Mouse (Mus musculus): ENCODE data around the gene Myadml2.
A peak's percentile ranks its signal among the peaks of the same experiment; 100 is the strongest.

Myadml2 gene

DNA sequence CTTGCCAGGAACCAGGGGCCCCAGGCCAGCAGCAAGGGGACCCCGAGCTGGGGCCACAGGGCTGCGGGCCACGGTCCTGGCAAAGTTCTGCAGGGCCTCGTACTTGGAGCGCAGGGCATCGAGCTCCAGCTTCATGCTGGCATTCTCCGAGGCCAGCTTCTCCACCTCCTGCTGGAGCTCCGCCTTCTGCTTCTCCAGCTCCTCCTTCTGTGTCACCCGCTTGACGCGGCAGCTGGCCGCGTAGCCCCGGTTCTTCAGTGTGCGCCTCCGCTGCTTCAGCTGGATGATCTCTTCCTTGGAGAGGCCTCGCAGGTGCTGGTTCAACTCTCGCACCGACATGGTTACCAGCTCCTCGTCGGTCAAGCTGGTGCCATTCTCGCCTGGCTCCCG lies 18.6 kb downstream of the Myadml2 start:
- DNase-seq (ENCODE audit: low read depth), result no peak

DNA sequence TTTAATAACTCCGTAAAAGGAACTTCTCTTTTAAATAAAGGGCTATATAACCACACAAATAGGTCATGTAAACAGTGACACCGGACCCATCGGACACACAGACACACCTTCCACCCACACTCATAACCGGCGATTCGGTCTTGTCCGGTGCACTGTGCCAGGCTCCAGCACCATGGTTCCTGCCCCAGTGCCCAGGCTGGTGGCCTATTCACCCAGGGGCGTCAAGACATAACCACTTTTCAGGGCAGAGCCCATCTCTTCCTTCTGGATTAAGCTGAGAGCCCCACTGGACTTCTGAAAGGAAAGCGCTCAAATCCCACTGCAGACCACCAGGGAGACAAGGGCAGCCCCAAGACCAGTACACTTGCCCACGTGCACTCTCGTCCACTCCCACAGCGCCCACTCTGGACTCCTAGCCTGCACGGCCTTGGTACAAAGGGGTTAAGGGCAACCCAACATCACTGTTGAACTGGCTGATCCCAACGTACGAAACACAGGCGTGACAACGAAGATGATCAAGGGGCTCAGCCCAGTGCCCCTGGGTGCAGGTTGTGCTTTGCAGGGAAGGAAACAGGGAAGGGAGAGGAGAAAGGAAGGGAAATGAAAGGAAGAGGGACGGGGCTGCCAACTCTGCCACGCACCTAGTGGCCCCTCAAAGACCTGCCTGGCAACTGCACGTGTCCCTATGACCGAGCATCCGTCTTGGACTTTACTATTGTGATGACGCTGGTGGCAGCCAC lies 19.2 kb downstream of the Myadml2 start:
- no peak for DNase-seq (ENCODE audit: low read depth)

GRCm38 (mm10) chr11:120627468-120628300 lies 20.3 kb downstream of the Myadml2 start:
- no peak for DNase-seq (ENCODE audit: low read depth)

DNA sequence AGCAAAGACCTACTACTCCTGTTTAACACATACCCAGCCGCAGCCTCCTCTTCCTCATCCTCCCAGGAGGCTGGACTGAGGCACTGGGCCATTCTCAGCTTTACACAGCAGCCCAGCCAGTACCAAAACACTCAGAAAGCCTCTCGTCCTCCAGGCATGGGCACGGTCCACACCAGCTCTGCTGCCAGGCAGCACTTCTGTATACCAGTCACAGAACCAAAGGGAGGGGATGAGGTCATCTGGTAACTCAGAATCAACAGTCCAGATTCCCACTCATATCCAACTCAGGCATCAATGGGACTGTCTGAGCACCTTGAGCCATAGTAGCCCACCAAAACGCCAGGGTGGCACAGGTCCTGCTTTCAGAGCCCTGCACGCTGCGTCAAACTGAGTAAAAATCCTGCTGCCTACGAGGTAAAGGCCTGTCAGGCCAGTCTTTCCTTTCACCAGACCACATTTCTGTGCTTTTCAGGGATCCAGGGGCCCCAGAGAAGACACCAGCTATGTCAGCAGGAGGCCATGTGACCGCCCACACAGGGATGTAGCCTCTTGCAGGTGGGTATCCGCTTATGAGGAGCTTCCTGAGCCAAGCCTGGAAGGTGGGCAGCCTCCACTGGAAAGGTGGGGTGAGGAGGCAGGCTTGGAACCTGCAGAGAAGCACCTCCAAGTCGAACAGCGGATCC lies 21.0 kb downstream of the Myadml2 start:
- DNase-seq (ENCODE audit: low read depth), result no peak

DNA sequence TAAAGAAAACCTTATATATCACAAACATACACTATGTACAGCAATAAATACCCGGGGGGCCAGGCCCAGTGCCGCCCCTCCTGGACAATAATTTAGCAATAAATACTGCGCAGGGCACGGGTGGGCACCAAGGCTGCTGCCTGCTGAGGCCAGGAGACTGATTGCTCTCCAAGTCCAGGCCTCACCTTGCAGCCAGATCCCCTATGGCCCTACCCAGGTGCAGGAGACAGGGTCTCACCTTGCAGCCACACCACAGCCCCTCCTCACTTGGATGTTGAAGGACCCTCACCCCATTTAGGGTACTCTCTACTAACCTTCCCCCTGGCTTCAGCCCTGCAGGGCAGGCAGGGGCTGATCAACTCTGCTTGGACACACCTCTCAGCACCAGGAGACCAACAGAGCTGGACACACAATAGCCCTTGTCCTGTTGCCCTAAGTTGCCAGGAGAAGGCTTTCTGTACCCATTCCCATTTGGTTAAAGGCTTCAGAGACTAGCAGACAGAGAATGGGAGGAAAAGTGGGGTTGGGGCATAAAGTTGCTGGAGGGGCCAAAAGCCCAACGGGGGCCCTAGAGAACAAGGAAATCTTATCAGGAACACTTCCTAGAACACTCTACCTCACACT lies 22.7 kb downstream of the Myadml2 start, which contains the start of gene Sirt7:
TSS of gene Sirt7 (minus strand) at position 89 of the 624 bp plus-strand sequence.
- DNase-seq (ENCODE audit: low read depth), result no peak

- DNase-seq (ENCODE audit: low read depth), result no peak
Observed at GRCm38 (mm10) chr11:120624680-120625111, 23.3 kb downstream of the Myadml2 start.

DNA sequence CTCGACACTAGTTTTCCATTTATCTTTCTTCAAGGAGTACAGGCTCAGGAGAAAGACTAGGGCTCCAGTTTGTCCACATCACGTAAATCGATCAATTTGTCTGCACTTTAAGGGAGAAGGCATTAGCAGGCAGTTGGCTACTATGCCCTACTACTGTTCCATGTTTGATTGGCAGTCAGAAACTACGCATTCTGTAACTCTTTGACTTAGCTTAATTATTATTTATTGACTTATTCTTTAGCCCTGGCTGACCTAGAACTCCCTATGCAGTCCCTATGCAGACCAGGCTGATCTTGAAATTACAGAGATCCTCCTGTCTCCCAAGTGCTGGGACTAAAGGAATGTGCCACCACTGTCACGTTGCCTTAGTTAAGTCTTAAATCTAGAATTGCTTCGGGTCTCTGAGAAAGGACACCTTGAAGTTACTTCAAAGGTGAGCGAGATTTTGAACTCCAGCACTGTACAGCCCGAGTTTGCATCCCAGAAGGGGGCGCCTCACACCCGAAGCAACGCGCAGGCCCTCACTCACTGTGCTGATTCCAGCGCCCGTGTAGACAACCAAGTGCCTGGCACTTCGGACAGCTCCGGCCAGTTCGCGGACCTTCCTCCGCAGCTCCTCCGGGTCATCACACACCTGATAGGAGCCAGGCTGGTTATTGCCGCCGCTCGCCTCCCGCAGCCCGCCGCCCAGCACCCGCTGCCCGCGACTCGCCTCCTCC lies 23.8 kb downstream of the Myadml2 start:
- no peak for DNase-seq (ENCODE audit: low read depth)

- no peak for DNase-seq (ENCODE audit: low read depth)
Observed at GRCm38 (mm10) chr11:120622805-120623204, 25.2 kb downstream of the Myadml2 start.

DNA sequence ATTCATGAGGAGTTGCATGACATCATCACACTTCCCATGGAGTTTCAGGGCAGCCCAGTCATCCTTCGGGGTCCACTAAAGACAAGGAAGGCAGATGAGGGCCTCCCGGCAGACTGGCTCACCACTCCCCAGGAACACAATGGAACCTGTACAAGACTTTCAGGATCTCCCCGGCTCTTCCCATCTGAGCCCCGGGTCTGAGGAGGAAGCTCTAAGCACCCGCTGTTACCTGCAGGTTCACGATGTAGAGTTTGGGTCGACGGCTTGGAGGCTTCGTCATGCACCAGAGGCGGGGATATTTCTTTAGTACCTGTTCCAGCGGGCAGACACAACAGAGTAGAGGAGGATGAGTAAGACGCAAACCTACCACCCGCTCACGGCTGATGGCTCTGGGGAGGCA lies 27.8 kb downstream of the Myadml2 start:
- no peak for DNase-seq (ENCODE audit: low read depth)

DNA sequence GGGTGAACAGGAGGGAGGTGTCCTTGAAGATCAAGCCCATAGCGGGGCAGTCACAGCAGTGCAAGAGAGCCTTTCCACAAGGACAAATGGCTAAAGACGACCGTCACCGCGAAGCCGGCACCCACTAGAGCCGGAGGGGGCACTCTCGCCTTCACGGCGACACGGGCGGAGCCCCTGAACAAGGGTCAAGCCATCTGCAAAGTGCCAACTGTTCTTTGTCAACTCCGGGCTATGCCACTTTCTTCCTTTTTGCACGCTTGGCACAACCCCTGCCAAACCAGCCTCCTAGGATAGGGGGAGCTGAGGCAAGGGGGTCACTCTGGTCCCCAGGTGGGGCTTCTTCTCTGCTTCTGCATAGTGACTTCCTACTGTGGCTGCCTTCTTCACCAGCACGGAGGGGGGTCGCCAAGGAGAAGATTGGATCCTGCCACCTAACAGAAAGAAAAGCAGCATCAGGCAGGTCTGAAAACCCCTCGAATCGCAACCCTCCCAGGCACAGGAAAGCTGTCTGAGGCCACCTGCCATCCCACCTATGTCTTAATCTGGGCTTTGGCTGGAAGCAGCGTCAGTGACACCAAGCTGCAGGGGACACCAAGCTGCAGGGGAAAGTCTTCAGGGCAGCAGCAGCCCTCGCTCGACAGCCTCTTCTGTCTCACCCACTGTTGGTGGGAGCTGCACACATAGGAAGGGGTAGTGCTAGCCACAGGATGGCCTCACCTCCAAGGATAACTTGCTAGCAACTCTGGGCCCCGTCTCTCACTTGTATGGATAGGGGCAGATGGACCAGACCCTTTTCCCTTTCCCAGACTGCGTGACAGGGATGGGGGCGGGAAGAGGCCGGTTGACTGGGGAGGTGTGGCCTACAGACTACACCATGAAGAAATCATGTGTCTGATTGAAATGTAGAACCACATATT lies 29.1 kb downstream of the Myadml2 start:
- DNase-seq (ENCODE audit: low read depth), result no peak

DNA sequence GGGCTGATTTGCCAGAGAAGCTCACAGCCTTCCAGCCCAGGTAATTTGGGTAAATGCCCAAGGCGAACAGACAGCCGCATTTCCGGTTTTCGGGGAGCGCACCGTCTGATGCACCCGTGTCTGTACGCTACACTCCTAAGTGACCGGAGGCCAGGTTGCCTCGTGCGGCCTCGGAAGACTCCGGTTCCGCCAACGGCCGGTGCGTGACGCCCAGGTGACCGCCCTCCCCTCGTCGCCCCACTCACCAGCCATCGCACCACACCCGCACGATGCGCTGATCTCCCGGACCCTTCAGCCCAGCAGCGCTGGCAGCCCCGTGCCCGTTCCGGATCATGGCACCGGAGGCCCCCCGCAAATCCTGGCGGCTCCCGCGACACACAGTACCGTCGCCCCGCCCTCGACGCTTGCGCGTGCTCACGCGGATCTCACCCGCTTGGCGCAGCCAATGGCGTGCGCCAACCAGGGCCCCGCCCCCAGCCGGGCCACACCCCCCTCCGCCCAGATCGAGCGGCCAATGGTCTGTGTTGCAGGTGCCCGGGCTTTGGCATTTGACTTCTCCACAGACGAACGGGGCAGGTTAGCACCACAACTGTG lies 30.3 kb downstream of the Myadml2 start, which contains the start of gene Pcyt2:
TSS of gene Pcyt2 (minus strand) at position 418 of the 594 bp plus-strand sequence.
- DNase-seq (ENCODE audit: low read depth), result peak; percentile 92

- DNase-seq (ENCODE audit: low read depth), result no peak
Observed at GRCm38 (mm10) chr11:120616617-120617294, 31.2 kb downstream of the Myadml2 start.

- no peak for DNase-seq (ENCODE audit: low read depth)
Observed at GRCm38 (mm10) chr11:120615606-120616203, 32.3 kb downstream of the Myadml2 start.

- DNase-seq (ENCODE audit: low read depth), result no peak
Observed at GRCm38 (mm10) chr11:120615167-120615566, 32.8 kb downstream of the Myadml2 start.

DNA sequence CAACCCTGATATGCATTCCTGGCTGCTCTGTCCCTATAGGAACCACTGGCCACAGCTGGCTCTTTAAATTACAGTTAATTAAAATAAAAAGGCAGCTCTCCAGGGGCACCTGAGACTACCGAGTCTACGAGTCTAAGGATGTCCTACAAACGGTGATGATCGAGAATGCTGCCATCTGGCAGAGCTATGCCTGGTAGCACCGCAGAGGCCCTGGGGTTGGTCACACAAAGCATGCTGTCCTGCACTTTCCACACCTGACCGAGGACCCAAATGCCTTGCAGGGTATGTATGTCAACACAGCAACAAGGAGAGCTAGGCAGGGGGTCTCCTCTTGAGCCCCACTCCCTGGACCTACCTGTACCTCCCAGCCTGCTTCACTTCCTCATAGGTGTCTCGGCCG lies 34.0 kb downstream of the Myadml2 start:
- DNase-seq (ENCODE audit: low read depth), result no peak

GRCm38 (mm10) chr11:120613481-120613972 lies 34.4 kb downstream of the Myadml2 start:
- DNase-seq (ENCODE audit: low read depth), result no peak

- DNase-seq (ENCODE audit: low read depth), result no peak
Observed at GRCm38 (mm10) chr11:120612763-120613162, 35.2 kb downstream of the Myadml2 start.

- DNase-seq (ENCODE audit: low read depth), result no peak
Observed at GRCm38 (mm10) chr11:120610477-120611046, 37.4 kb downstream of the Myadml2 start.
